Mouse (Mus musculus) small intestine, adult 2 months (tissue): ENCODE data around the gene Scai.

Source experiments
- CTCF ChIP-seq: fragments of 200-500 bp; IDR thresholded peaks from 2 replicates; pipeline ENCODE4 v1.5.1; 2012; ENCODE audit warnings: low read depth, mild to moderate bottlenecking, control low read depth, inconsistent platforms, low read length, moderate library complexity, mixed read lengths; ENCODE audit not compliant: insufficient replicate concordance, insufficient read length; ENCODE audit errors: extremely low read depth
- POLR2A ChIP-seq: fragments of 200-500 bp; IDR thresholded peaks from 2 replicates; pipeline ENCODE4 v1.6.1; 2012; ENCODE audit warnings: low read depth, mild to moderate bottlenecking, control low read depth, inconsistent platforms, low read length, moderate library complexity

DNA sequence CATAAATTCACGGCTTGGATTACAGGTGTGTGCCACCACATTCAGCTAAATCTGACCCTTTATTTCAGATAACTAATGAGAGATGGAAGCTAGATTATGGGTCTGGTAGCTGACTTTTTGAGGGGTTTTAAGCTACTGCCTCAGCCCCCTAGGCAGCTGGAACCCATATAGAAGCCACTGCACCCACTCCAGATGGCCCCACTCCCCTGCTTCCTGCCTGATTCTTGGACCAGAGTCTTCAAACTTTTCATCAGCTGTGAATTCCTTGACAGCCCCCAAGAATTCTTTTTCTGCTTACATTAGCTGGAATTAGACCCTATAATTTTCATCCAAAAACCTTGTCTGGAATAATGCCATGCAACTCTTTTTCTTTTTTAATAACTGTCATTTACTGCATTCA, 44.1 kb downstream of the Scai start:
- TF ChIP-seq CTCF = no peak
- no peak for TF ChIP-seq POLR2A
